Mouse (Mus musculus) brain, adult 2 months (tissue): ENCODE data around the gene Tbc1d30.

Source experiments
- DNase-seq: peaks from one replicate; pipeline ENCODE4 v3.0.0; 2011; ENCODE audit warnings: low read depth, low spot score

The Tbc1d30 gene

GRCm38 (mm10) chr10:121268771-121269170 lies 82.3 kb downstream of the Tbc1d30 start:
- DNase-seq: no peak

DNA sequence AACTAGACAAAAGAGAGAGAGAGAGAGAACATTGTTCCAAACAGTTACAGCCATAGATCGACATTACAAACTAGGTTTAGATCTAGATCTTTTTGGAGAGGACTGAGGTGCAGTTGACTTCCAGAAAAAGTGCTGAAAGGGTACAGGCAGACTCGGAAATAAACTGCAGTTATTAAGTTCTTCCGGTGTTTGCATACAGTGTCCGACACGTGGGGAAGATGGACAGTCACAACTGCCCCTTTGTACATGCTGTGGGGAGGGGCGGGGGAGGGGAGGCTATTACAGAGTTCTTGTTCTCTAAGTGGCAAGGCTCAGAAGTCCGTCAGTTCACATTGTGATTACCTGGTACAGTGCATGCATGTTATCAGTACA lies 86.9 kb downstream of the Tbc1d30 start:
- DNase-seq: no peak

- peak; percentile 82 for DNase-seq
Observed at GRCm38 (mm10) chr10:121263520-121264203, 87.4 kb downstream of the Tbc1d30 start.

DNA sequence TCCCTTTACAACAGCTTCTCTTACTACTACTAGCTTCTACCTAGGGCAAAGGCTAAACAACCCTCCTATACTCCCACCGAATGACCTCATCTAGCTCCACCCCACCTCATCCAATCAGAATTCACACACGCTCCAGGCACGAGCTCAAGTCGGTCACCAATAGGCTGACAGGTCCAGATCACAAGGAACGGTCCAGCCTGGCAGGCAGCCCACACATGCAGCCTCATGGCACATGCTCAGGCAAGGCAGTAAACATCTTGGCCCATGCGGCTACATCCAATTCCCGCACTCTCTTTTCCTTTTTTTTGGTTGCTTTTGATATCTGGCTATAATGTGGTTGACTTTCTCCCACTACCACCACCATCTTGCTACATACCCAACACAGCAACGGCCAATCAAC lies 88.9 kb downstream of the Tbc1d30 start:
- no peak for DNase-seq

- DNase-seq: no peak
Observed at GRCm38 (mm10) chr10:121261036-121261592, 90.0 kb downstream of the Tbc1d30 start.

DNA sequence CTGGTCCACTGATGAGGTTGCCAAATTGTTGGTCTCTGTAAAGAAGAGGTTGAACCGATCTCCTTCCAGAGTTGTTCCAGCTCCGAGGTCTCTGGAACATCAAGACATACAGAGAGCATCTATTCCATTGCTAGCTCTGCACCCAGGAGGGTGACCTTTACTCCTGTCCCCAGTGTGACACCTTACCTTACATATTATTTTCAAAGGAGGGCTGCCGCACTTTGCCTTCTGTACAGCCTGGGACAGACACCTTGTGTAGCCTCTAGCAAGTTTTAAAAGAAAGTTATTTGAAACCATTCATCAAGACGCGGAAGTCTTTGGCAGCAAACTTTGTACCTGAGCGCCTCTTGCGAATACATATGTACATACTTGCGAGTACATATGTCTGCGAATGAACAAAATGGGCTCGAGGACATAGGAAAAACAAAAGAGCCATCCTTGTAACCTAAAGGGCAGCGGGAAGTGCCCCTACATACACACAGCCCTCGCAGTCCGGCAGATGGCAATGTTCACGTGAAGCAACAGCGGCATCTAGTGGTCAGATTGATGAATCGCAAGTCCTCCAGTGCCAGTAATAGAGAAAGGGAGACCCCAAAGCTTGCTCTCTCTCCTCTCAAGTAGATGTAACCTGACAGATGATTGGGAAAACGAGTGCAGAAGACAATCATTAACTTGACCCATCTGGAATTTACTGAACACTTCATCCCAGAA lies 94.8 kb downstream of the Tbc1d30 start:
- peak; percentile 61 for DNase-seq

DNA sequence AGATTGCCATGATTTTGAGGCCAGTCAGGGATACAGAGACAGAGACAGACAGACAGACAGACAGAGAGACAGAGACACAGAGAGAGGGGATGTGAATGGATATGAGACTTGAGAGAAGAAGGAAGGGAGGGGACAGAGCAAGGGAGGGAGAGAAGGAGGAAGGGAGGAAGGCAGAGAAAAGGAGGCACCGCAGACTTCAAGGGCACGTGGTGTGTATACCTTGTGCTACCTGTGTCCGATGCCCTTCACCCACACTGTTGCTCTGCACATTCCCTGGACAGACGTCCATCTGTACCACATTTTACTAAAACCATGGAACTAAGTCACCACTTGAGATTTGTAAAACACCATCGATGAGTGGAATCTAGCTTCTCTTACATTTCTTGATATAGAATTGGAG lies 95.6 kb downstream of the Tbc1d30 start:
- DNase-seq: no peak

DNA sequence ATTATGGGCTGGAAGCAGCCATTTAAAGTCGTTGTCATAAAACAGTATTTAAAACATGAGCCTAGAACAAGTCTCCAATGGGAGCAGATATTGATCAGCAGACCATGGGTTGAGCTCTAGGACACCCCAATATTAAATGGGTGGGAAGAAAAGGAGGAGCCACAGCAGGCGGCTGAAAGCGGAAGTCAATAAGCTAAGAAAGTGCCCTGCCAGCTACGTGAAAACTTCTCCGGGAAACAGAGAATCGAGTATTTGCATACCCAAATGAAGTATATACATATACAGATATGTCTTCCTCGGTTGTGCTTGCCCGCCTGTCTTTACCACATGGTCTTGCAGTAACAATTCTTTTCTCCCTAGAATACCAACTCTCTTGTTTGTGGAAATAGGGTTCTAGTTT lies 96.7 kb downstream of the Tbc1d30 start:
- no peak for DNase-seq

- no peak for DNase-seq
Observed at GRCm38 (mm10) chr10:121252781-121253180, 98.3 kb downstream of the Tbc1d30 start.

GRCm38 (mm10) chr10:121251191-121251590 lies 99.9 kb downstream of the Tbc1d30 start:
- DNase-seq: no peak

GRCm38 (mm10) chr10:121249820-121250219 lies 101.3 kb downstream of the Tbc1d30 start:
- DNase-seq: no peak

GRCm38 (mm10) chr10:121247545-121247944 lies 103.5 kb downstream of the Tbc1d30 start:
- no peak for DNase-seq

DNA sequence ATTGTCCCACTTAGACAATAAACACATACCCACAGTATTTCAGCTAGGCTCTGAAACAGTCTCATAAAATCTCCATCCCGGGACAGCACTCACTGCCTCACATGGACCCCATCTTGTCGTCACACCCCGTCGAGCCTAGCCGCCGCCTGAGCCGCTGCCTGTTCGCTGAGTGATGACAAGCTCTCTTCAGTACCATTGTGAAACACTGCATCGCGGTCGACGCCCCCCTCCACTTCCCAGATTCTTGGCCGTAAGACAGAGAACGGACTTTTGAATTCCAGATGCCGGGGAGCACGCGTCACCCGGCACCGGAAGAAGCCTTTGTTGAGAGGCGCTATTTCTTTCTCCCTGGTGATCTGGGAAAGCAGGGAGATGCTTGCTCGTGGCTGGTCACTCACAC lies 104.1 kb downstream of the Tbc1d30 start:
- no peak for DNase-seq

GRCm38 (mm10) chr10:121243373-121244207 lies 107.5 kb downstream of the Tbc1d30 start:
- DNase-seq: no peak

GRCm38 (mm10) chr10:121242596-121242995 lies 108.5 kb downstream of the Tbc1d30 start:
- no peak for DNase-seq

- DNase-seq: no peak
Observed at GRCm38 (mm10) chr10:121239065-121239464, 112.0 kb downstream of the Tbc1d30 start.

GRCm38 (mm10) chr10:121238551-121238950 lies 112.5 kb downstream of the Tbc1d30 start:
- no peak for DNase-seq

DNA sequence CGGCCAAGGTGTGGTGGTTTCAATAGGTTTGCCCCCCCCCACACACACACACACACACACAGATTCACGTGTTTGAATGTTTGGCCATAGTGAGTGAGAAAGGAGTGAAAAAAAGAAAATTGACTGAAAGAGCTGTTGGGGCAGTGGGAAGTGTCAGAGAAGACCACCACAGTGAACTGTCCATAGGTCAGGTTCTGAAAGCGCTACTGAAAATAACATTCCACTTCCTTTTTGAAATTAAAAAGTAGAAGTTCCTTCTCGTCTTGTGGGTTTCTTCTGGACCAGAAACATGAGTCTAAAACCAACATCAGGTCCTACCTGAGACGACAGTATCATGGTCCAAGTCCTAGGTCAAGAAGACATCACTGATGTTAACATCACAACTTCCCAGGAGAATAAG lies 113.7 kb downstream of the Tbc1d30 start:
- DNase-seq: no peak

- DNase-seq: no peak
Observed at GRCm38 (mm10) chr10:121235167-121235824, 115.8 kb downstream of the Tbc1d30 start.

DNA sequence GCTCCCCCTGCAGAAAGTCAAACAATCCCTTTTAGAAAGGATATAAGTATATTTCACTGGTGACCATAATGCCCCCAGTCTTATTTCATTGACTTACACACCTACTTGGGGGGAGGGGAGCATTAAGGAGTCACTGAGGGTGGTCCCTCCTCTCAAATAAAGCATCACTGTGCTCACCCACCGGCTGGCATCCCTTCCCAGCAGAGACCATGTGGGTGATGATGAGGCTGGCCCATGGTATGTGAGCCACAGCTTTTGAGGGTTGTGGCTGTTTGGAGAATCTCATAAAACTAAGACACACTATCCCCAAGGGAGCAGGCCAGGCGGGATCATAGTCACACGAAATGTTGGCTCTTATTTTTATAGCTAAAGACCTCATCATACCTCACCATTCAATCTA lies 116.6 kb downstream of the Tbc1d30 start:
- no peak for DNase-seq

GRCm38 (mm10) chr10:121228422-121228953 lies 122.6 kb downstream of the Tbc1d30 start:
- no peak for DNase-seq
